Mouse (Mus musculus): Measurements from ENCODE around the gene Vti1a.

The Vti1a gene

GRCm38 (mm10) chr19:55315452-55316108 is 515 bp upstream of the Vti1a start, which contains the start of gene Zdhhc6:
Zdhhc6 (minus strand) TSS chr19:55316032.
- DNase-seq, result peak; percentile 84

DNA sequence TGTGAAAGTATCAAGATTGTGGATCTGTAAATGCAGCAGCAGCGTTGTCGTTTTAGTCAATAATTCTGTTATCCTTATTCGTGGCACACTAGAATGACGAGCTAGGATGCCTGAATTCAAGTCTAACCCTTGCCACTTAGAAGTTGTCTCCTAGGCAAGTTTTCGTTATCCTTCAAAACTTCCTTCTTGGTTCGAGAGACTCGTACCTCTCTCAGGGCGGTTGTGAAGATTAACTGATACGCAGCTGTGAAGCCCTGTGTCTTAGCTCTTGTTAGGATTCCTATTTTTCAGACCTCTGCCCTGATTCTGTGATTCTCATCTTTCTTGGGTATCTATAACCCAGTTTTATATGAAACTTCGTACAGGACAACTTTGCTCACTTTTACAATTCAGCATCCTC is 806 bp downstream of the Vti1a start:
- no peak for DNase-seq

GRCm38 (mm10) chr19:55319036-55319435 is 2.9 kb downstream of the Vti1a start:
- DNase-seq, result no peak

GRCm38 (mm10) chr19:55319521-55319920 is 3.4 kb downstream of the Vti1a start:
- DNase-seq, result no peak

- no peak for DNase-seq
Observed at GRCm38 (mm10) chr19:55322604-55323003, 6.5 kb downstream of the Vti1a start.

DNA sequence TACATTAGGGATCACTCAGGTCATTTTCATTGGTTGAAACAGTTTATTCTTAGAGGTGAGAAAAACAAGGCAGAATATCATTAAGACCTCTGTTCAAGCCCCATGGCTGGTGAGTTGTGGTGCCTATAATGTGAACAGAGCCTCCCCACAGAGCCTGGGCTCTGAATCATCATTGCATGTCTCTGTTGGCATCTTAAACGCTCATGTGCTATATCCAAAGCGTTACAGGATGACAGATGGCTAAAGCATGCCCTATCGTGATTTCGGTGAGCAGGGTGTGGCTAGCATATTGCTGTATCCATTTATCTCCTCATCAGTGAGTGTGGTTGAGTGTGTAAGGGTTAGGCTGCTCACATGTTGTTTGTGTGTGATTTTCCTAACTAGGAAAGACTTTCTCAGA is 11.4 kb downstream of the Vti1a start:
- no peak for DNase-seq

- DNase-seq, result no peak
Observed at GRCm38 (mm10) chr19:55331776-55332175, 15.7 kb downstream of the Vti1a start.

DNA sequence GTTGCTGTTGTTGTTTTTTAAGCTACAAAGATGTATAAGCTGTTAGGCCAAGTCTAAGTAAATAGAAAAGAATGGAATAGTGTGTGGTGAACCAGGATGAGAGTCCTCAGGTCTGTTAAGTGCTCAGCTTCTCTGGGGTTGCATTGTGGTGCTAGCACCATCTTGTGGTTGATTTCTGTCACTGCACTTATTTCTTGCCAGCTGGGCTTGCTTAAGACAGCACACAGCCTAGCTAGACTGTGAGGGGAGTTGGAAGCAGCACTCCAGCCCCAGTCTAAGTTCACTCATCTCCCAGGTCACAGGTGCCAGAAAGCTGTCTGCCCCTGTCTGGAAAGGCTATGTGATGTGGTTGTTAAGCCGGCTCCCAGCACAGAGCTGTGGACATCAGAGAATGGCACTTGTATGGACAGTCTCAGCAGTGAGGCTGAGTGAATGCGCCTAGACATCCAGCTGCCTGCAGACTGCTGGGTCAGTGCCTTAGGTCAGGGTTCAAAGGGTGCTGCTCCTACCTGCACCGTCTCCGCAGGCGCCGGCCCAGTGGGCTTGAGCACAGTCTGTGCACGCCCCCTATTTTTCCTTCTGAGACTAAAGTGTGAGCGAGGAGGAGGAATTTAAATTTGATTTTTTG is 16.7 kb downstream of the Vti1a start:
- peak; percentile 64 for DNase-seq

DNA sequence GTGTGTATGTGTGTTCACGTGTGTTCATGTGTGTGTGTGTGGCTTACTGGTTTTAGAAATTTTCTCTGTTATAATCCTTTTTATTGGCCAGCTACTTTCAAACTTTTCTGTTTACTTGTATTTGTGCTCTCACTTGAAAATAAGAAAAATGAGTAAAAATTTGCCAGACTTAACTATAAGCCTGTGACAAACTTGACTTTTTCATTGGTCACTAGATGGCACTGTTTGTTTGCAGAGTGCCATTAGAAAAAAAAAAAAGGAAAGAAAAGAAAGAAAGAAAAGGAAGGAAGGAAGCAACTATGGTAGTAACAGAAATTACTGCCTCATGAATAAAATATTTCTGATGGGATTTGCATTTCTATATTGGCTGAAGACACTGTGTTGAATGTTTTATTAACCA is 19.8 kb downstream of the Vti1a start:
- DNase-seq, result no peak

GRCm38 (mm10) chr19:55336441-55336840 is 20.3 kb downstream of the Vti1a start:
- DNase-seq, result no peak

GRCm38 (mm10) chr19:55337066-55337465 is 21.0 kb downstream of the Vti1a start:
- DNase-seq, result no peak

- DNase-seq, result no peak
Observed at GRCm38 (mm10) chr19:55337664-55338063, 21.6 kb downstream of the Vti1a start.

- DNase-seq, result no peak
Observed at GRCm38 (mm10) chr19:55340521-55340920, 24.4 kb downstream of the Vti1a start.

GRCm38 (mm10) chr19:55341377-55341776 is 25.3 kb downstream of the Vti1a start:
- no peak for DNase-seq

- DNase-seq, result no peak
Observed at GRCm38 (mm10) chr19:55342423-55342822, 26.3 kb downstream of the Vti1a start.

GRCm38 (mm10) chr19:55343274-55343673 is 27.2 kb downstream of the Vti1a start:
- no peak for DNase-seq

DNA sequence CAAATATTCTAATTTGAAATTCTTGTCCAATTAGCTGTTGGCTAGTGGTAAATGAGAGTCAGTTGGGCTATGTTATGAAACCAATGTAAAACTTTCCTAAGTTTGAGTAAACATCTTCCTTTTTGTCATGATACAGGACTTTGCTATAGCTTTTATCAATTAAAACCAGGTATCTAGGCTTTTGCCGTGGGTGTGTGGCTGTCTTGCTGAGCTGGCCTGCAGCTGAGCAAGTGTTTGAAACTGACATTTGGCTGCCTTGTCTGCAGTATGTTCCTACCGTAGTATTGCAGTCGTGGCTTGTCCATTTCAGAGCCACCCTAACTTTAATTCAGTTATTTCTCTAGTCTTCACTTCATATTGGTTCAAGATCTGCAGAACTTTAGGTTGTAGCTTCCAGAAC is 32.1 kb downstream of the Vti1a start:
- DNase-seq, result no peak

DNA sequence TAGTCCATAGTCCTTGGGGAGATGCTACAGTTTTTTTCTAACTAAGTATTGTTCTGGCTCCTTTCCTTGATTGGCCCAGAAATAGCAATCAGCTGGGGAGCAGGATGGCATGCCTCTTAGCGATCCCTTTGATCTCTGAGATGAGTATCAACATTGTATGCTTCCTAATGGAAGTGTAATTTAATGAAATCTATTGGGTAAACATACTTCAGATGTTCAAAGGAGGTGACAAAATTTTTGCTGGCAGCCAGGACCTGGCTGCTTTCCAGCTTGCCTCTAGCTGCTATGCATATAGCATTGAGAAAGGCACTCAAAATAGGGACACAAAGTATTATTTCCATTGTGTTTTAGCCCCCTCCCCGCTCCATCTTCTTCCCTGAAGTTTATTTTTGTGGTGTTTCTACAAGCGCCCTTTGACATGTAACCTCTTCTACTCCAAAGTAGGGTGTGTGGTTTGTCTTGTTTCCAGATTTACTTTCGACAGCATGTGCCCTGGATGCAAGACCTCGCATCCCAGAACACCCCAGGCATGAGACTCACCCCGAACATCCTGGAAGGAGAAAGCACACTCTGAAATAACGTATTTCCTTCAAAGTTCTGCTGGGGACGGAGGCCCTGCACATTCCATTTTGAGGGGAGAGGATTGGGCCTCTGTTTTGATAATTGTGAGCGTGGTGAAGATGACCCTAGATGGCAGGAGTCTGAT is 34.7 kb downstream of the Vti1a start:
- DNase-seq, result no peak

GRCm38 (mm10) chr19:55362606-55363005 is 46.5 kb downstream of the Vti1a start:
- no peak for DNase-seq

DNA sequence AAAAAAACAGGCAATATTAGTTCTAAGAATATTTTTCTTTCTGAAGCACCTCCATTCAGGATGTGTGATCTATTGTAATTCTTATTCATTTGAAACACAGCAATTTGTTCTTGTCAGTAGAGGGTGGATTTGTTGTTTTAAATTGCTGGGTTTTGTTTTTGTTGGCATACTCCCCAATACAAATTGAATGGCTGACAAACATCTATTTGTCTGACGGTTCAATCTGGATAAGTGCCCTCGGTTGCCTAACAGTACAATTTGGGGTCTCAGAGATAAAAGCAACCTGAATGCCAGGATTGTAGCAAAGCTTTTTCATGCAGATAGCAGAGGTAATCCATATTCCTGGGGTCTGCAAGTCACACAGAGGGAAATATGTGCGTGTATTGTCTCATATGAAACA is 53.6 kb downstream of the Vti1a start:
- no peak for DNase-seq

GRCm38 (mm10) chr19:55376331-55376730 is 60.2 kb downstream of the Vti1a start:
- no peak for DNase-seq

- DNase-seq, result no peak
Observed at GRCm38 (mm10) chr19:55377465-55377864, 61.4 kb downstream of the Vti1a start.

DNA sequence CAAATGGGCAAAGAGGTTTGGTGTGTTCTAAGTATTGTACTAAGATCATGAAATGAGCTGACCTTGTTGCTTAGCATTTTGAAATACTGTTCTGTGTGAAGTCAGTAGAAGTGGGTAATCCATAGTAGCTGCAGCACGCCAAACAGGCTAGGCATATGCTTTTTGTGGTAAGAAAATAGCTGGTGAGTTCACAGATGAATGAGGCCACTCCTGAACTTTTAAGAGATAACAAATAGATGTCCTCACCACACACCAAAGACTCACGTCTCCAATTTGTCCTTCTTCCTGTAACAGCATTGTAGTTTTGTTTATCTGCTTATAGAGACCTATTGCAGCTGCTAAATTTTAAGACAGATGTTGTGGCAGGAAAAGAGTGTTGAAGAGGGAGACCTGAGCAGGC is 62.8 kb downstream of the Vti1a start:
- DNase-seq, result no peak

DNA sequence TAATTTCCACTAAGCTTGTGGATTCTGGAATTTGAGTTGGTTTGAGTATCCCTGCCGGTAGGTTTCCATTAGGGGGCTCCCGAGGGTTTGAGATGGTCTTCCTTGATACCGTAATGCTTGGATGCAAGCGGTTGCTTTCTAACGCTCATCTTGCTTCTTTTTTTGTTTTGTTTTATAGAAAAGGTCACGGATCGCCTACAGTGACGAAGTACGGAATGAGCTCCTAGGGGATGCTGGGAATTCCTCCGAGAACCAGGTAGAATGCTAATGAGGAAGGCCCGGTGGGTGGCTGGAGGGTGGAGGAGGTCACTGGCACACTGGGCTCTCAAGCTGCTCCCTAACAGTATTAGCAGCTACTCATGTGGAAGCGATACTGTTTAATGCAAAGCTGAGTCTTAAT is 64.7 kb downstream of the Vti1a start:
- no peak for DNase-seq
